Mouse (Mus musculus) heart, postnatal 0 days (tissue): ENCODE results near the gene Gm10160. TPM values are rescaled to one million over a fixed set of nuclear protein-coding genes. Genes with fewer than 3 reads are reported as not detected.
"Not testable (repeated sequence)": the region's sequence is repeated elsewhere in the genome, so short reads cannot be mapped to it uniquely, and the experiment has no call there.

Experiments
- ATAC-seq: fragments of 200-750 bp; cut with Nextera tagmentation; 2 replicates; pipeline ENCODE4 v1.8.0; 2017; ENCODE audit warnings: low read depth, moderate number of reproducible peaks, moderate library complexity; ENCODE audit not compliant: insufficient read depth
- DNase-seq: peaks from one replicate; pipeline ENCODE4 v3.0.0-alpha.2; 2016; ENCODE audit warnings: low spot score
- H3K27ac ChIP-seq: fragments of 300-500 bp; sonication (generic); 2 replicates; pipeline ENCODE4 v1.5.1; 2014; ENCODE audit warnings: low read depth, mild to moderate bottlenecking
- H3K27me3 ChIP-seq: fragments of 300-500 bp; sonication (generic); 2 replicates; pipeline ENCODE4 v1.6.1; 2014; ENCODE audit warnings: low read length, mixed read lengths; ENCODE audit not compliant: control insufficient read depth, insufficient read depth
- H3K36me3 ChIP-seq: fragments of 300-500 bp; sonication (generic); replicated peaks from 2 replicates; pipeline ENCODE4 v1.6.1; 2014; ENCODE audit warnings: low read length, mixed read lengths; ENCODE audit not compliant: control insufficient read depth, insufficient read depth
- H3K4me1 ChIP-seq: fragments of 300-500 bp; sonication (generic); 2 replicates; pipeline ENCODE4 v1.6.1; 2014; ENCODE audit warnings: antibody characterized with exemption; ENCODE audit not compliant: control insufficient read depth, insufficient read depth
- H3K4me2 ChIP-seq: fragments of 300-500 bp; sonication (generic); 2 replicates; pipeline ENCODE4 v1.6.1; 2014; ENCODE audit warnings: low read depth, mild to moderate bottlenecking, low read length, moderate library complexity
- H3K4me3 ChIP-seq: fragments of 300-500 bp; sonication (generic); 2 replicates; pipeline ENCODE4 v1.5.1; 2014; ENCODE audit warnings: low read depth, low read length
- H3K9ac ChIP-seq: fragments of 300-500 bp; sonication (generic); replicated peaks from 2 replicates; pipeline ENCODE4 v1.6.1; 2014; ENCODE audit warnings: low read depth, low read length, mixed read lengths
- H3K9me3 ChIP-seq: fragments of 300-500 bp; sonication (generic); replicated peaks from 2 replicates; pipeline ENCODE4 v1.6.1; 2016; ENCODE audit warnings: low read length; ENCODE audit not compliant: control insufficient read depth
- CTCF ChIP-seq: IDR thresholded peaks from 2 replicates; pipeline ENCODE4 v1.5.1; 2016; ENCODE audit warnings: antibody characterized with exemption, control low read depth, low read depth
- EP300 ChIP-seq: IDR thresholded peaks from 2 replicates; pipeline ENCODE4 v1.6.1; 2016; ENCODE audit warnings: antibody characterized with exemption, low read depth
- WGBS: fragments of 180-500 bp; shearing (Covaris S2); extraction: QIAGEN DNeasy Blood & Tissue Kit; methylation state at CpG from one replicate; pipeline ENCODE4 v1.1.7; 2014; 5-methylcytosine and 5-hydroxymethylcytosine counted together
- polyA plus RNA-seq: library from polyadenylated mRNA; unstranded; fragments of >200 nt; fragmentation: Nextera tagmentation; extraction: Ambion mirVana; gene quantifications from 2 replicates; pipeline ENCODE4 v1.2.1, GENCODE M21; 2015
- total RNA-seq: library from RNA; depleted of rRNA; stranded (reverse); fragments of >200 nt; gene quantifications from 2 replicates; pipeline ENCODE4 v1.2.3, GENCODE M21; 2014; ENCODE audit warnings: low replicate concordance

The Gm10160 gene
- total and polyA plus RNA-seq, 2 experiments from 2014 or later = not detected

GRCm38 (mm10) chr7:81843903-81844302, 11.7 kb downstream of the Gm10160 start:
- no peak overlapping the region for H3K4me2 ChIP-seq
- H3K27me3 ChIP-seq = no peaks in the 10 kb centered on the region
- H3K27ac ChIP-seq = no peak overlapping the region
- TF ChIP-seq CTCF (no peak), EP300 (no peak)
- H3K9me3 ChIP-seq = no peaks in the 10 kb centered on the region
- WGBS = 86% methylated on average over 8 of the region's 8 CpGs
- H3K4me3 ChIP-seq = no peak overlapping the region
- ATAC-seq (no peak), DNase-seq (no peak)
- no peaks in the 10 kb centered on the region for H3K36me3 ChIP-seq
- no peak overlapping the region for H3K9ac ChIP-seq
- H3K4me1 ChIP-seq = 0 out of 2 replicates have a peak, but pooled peaks cover 6% of the 10 kb centered on the region

- 62% methylated on average over 1 of the region's 1 CpGs for WGBS
- no peak for DNase-seq
- H3K27me3 ChIP-seq = no peaks in the 10 kb centered on the region
- H3K9me3 ChIP-seq = no peaks in the 10 kb centered on the region
- no peaks in the 10 kb centered on the region for H3K36me3 ChIP-seq
- 0 out of 2 replicates have a peak, but pooled peaks cover 6% of the 10 kb centered on the region for H3K4me1 ChIP-seq
- ATAC-seq = no peak
- H3K4me2 ChIP-seq = no peak overlapping the region
- no peak overlapping the region for H3K9ac ChIP-seq
- no peak overlapping the region for H3K4me3 ChIP-seq
- H3K27ac ChIP-seq = no peak overlapping the region
- no peak for TF ChIP-seq CTCF
- TF ChIP-seq EP300 = no peak
These were observed 12.6 kb downstream of the Gm10160 start for GRCm38 (mm10) chr7:81842998-81843397.

- H3K36me3 ChIP-seq = no peaks in the 10 kb centered on the region
- 91% methylated on average over 7 of the region's 7 CpGs for WGBS
- no peak for TF ChIP-seq CTCF
- TF ChIP-seq EP300 = no peak
- H3K4me1 ChIP-seq = 0 out of 2 replicates have a peak, but pooled peaks cover 6% of the 10 kb centered on the region
- no peak overlapping the region for H3K4me3 ChIP-seq
- no peak overlapping the region for H3K27ac ChIP-seq
- H3K9ac ChIP-seq = no peak overlapping the region
- H3K27me3 ChIP-seq = no peaks in the 10 kb centered on the region
- no peaks in the 10 kb centered on the region for H3K9me3 ChIP-seq
- no peak overlapping the region for H3K4me2 ChIP-seq
- ATAC-seq (no peak), DNase-seq (no peak)
These were observed 13.5 kb downstream of the Gm10160 start for GRCm38 (mm10) chr7:81842141-81842540.

- no peaks in the 10 kb centered on the region for H3K9me3 ChIP-seq
- no peaks in the 10 kb centered on the region for H3K27me3 ChIP-seq
- WGBS = 82% methylated on average over 6 of the region's 6 CpGs
- 0 out of 2 replicates have a peak, but pooled peaks cover 6% of the 10 kb centered on the region for H3K4me1 ChIP-seq
- no peak overlapping the region for H3K4me3 ChIP-seq
- no peak for ATAC-seq
- H3K9ac ChIP-seq = no peak overlapping the region
- TF ChIP-seq CTCF (no peak), EP300 (no peak)
- H3K4me2 ChIP-seq = no peak overlapping the region
- no peak overlapping the region for H3K27ac ChIP-seq
- no peaks in the 10 kb centered on the region for H3K36me3 ChIP-seq
- DNase-seq = no peak
These were observed 14.2 kb downstream of the Gm10160 start for GRCm38 (mm10) chr7:81841439-81841838.

GRCm38 (mm10) chr7:81840661-81841181, 14.9 kb downstream of the Gm10160 start:
- H3K4me3 ChIP-seq = no peak overlapping the region
- H3K27me3 ChIP-seq = no peaks in the 10 kb centered on the region
- no peak overlapping the region for H3K9ac ChIP-seq
- ATAC-seq = peak; percentile 63
- no peaks in the 10 kb centered on the region for H3K36me3 ChIP-seq
- no peak overlapping the region; the same call in 1 of the 2 replicates for H3K27ac ChIP-seq
- whole genome bisulfite sequencing = 28% methylated on average over 7 of the region's 7 CpGs
- H3K4me2 ChIP-seq = no peak overlapping the region
- DNase-seq = peak; percentile 45
- no peaks in the 10 kb centered on the region for H3K9me3 ChIP-seq
- 0 out of 2 replicates have a peak, but pooled peaks cover 6% of the 10 kb centered on the region for H3K4me1 ChIP-seq
- no peak for TF ChIP-seq CTCF
- TF ChIP-seq EP300 = no peak

- H3K27ac ChIP-seq = no peak overlapping the region
- 0 out of 2 replicates have a peak, but pooled peaks cover 6% of the 10 kb centered on the region for H3K4me1 ChIP-seq
- DNase-seq = no peak
- ATAC-seq = no peak
- H3K27me3 ChIP-seq = no peaks in the 10 kb centered on the region
- no peak overlapping the region for H3K4me2 ChIP-seq
- 57% methylated on average over 6 of the region's 6 CpGs for WGBS
- H3K4me3 ChIP-seq = no peak overlapping the region
- no peak overlapping the region for H3K9ac ChIP-seq
- TF ChIP-seq CTCF (no peak), EP300 (no peak)
- H3K9me3 ChIP-seq = no peaks in the 10 kb centered on the region
- no peaks in the 10 kb centered on the region for H3K36me3 ChIP-seq
These were observed 15.8 kb downstream of the Gm10160 start for GRCm38 (mm10) chr7:81839746-81840145.

GRCm38 (mm10) chr7:81837771-81838170, 17.8 kb downstream of the Gm10160 start:
- H3K27ac ChIP-seq, H3K4me3 ChIP-seq, H3K9me3 ChIP-seq, H3K36me3 ChIP-seq, H3K9ac ChIP-seq, H3K27me3 ChIP-seq, ATAC-seq, DNase-seq, H3K4me1 ChIP-seq, H3K4me2 ChIP-seq: not testable (repeated sequence)
- 67% methylated on average over 5 of the region's 5 CpGs for WGBS
